Mouse (Mus musculus): ENCODE data around the gene Nhlh2.

Nhlh2 gene

DNA sequence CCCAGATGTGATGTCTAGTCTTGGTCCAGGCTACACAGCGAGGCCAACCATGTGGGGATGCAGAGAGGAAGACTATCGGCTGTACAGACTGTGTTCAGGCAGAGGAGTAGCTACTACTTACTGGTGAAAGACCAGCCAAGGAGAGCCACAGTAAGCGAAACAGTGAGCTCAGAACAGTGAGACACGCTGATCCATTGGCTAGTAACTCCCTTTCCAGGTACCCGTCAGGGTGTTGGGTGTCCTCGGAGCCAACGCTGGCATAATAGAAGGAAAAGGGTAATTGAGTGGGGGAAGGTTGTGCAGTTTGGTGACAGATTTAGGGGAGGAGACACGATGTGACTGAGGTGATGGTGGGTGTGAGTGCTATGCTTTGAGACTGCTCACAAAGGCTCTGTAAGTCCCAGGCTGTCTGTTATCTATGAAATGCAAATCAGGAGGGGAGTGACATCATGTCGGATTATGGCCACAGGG lies 15.1 kb downstream of the Nhlh2 start:
- 48% methylated on average over 9 of the region's 9 CpGs for WGBS

DNA sequence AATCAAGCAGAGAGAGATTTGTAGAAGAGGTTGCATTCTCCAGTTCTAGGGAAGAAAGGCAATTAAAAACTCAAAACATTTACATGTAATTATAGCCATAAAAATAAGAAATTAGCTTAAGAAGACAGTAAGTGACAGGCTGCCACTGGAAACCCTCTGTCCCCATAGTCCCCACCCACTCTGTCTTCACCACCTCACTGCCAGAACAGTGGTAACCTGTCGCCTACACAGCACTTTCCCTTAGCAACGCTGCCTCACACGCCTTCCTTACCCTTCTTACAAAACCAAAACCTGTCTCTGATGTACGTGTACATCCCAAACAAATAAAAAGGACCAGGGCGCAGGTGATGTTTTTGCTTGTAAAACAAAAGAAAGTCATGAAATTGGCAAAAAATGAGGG lies 15.8 kb downstream of the Nhlh2 start:
- 68% methylated on average over 5 of the region's 5 CpGs for WGBS

DNA sequence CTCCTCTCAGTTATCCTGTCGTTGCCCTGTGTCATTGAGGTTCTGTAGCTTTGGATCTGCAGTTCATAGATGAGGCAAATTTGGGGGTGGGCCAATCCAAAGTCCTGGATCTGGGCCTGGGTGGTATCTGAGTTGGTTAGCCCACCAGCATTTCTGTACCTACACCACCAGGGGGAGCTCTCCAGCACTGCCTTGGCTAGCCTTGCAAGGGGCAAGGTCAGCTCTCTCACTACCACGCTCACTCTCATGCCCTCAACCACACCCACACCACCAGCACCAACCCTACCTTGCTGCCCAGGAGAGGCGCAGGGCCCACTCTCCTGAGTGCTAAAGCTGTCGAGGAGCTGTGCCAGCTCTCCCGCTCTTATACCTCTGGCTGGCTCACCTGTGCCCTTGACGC lies 18.0 kb downstream of the Nhlh2 start:
- 68% methylated on average over 6 of the region's 6 CpGs for WGBS

DNA sequence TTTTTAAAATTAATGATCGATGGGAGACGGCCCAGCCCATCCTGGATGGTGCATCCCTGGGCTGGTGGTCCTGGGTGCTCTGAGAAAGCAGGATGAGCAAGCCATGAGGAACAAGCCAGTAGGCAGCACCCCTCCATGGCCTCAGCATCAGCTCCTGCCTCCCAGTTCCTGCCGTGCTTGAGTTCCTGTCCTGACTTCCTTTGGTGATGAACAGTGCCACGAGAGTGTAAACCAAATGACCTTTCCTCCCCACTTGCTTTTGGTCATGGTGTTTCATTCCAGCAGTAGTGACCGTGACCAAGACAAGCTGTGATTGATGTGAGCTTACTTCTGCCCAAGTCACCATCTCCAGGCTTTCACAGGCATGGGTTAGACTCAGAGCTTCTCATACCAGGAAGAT lies 27.9 kb downstream of the Nhlh2 start:
- 91% methylated on average over 5 of the region's 5 CpGs for WGBS

DNA sequence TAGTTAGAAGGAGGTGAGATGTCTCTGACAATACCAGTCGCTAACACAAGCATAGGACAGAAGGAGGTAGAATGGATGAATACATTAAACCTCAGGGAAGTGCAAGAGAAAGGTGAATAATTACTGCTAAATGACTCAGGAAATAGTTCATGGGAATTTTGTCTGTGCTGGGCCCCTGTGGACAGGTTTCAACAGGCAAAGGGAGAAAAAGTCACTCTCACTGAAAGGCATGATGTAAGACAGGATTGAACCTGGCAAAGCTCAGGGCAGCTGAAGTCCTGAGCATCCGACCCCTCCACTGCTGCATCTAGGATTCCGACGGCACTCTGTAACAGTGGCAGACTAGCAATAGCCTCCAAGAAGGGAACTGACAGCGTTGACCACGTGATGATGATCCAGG lies 28.7 kb downstream of the Nhlh2 start:
- 78% methylated on average over 6 of the region's 6 CpGs for WGBS

- 88% methylated on average over 4 of the region's 4 CpGs for WGBS
Measured at GRCm38 (mm10) chr3:102041632-102042031, 31.8 kb downstream of the Nhlh2 start.

DNA sequence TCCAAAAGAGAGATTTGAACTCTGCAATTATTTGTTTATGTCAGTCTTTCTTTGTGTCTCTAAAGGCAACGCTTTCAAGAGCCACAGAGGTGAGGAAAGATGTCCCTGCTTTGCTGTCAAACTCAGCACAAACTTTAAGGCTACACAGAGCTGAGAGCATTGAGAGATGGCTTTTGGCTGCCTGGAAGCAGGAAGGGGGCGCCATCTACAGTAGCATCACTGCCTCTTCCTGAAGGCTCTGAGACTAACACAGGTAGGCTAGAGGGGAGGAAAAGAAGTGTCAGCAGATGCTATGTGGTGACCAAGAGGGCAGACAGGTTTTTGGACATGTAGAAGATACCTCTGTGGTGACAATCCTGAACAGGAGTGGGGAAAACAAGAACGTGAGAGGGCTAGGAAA lies 35.2 kb downstream of the Nhlh2 start:
- WGBS: 50% methylated on average over 3 of the region's 3 CpGs

- WGBS: 93% methylated on average over 2 of the region's 2 CpGs
Measured at GRCm38 (mm10) chr3:102047532-102047931, 37.7 kb downstream of the Nhlh2 start.

DNA sequence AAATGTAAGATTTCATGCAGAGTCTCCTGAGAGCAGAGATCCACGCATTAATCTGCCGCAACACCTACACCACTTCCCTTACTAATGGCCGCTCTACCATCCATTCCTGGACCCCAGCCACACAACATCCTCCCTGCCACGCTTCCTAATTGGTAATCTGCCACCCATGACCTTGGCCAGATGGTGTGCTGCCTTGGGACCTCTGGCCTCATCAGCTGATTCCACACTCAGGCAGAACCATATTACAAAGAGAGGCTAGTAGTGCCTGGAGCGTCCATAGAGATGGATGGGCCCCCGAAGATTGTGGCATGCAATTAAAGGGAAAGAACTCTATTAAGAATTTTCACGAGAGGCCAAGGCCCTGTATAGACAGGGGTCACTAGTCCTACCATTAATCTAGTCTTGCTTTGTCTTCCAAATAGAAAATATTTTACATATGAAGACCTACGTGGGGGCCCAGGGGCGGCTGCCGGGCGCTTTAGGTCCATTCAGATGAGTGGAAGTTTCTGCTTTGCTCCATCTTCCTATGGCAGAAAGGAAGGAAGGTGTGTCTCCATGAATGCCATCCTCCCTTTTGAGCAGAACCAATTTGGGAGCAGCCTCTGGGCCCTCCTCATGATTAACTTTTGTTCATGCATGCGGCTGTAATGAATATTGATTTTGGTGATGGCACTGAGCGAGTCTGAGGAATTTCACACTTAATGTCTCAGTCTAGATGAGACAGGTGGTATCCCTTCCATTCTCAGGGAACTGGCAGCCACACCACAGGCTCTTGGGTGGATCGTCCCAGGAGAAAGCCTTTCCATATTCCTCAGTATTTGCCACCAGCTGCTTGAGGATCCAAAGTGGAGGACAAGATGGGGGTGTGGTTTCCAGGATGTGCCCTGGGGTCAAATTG lies 39.6 kb downstream of the Nhlh2 start:
- 90% methylated on average over 14 of the region's 14 CpGs for whole genome bisulfite sequencing

DNA sequence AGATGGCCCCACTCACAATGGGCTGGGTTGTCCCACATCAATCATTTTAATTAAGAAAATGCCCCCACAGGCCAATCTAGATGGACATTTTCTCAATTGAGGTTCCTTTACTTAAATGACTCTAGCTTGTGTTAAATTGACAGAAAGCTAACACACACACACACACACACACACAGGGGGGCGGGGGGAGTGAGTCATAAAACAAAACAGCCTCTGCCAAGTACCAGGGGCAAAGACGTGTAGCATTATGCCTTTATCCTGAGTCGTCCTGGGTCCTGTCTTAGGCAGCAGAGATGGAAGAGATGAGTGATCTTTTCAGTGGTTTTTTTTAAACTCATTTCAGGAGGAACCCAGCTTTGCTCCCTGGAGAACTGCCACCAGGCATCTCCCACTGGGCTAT lies 42.2 kb downstream of the Nhlh2 start:
- WGBS: 56% methylated on average over 3 of the region's 3 CpGs

DNA sequence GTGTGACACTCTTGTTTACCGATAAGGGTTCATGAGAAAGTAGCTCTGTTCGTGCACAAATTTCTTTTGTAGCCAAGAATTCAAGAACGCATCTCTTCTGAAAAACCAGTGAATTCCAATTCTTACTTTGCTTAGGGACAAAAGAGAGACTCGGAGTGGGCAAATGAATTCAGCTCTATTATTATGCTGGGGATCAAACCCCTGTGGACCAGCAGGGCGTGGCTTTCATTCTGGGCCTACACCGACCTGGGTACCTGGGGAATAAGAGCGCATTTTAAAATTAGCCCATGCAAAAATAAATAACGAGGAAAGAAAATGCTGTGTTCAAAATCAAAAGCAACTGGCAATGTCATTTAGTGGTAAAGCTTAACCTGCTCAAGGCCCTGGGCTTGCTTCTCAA lies 43.4 kb downstream of the Nhlh2 start:
- WGBS: 62% methylated on average over 8 of the region's 8 CpGs

DNA sequence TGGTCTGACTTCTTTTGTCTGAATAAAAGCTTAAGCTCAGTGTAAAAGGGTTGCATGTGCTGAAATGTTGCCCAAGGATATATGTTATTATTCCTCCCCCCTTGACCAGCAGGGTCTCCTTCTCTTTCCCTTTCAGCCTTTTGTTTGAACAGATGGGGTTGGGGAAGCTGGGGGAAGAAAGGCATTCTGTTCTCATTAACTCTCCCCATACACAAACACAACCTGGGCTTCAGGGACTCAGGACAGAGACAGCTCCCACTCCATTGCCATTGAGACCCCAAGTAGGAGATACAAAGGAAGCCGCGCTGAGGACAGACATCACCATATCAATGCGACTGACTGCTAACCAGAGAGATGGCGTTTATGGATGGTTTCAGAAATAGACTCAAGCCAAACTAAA lies 46.0 kb downstream of the Nhlh2 start:
- WGBS: 68% methylated on average over 4 of the region's 4 CpGs

DNA sequence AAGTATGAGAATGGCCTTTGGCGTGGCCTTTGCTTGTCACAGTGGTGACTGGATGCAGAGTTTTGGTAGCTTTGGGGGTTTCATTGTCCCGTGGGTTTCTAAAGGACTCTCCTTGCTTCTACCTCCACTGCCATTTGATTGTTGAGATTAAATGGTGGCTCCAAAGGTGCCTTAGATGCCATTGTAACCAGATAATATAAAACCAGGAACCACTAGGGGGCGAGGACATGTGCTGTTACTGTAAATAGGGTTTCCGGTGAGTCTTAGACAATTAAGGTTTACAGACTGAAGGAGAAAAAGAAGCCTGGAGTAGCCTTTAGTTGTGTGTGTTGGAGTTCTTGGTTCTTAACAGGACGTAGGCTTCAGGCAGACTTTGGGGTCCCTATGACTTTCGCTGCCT lies 50.2 kb downstream of the Nhlh2 start:
- WGBS: 83% methylated on average over 6 of the region's 6 CpGs

DNA sequence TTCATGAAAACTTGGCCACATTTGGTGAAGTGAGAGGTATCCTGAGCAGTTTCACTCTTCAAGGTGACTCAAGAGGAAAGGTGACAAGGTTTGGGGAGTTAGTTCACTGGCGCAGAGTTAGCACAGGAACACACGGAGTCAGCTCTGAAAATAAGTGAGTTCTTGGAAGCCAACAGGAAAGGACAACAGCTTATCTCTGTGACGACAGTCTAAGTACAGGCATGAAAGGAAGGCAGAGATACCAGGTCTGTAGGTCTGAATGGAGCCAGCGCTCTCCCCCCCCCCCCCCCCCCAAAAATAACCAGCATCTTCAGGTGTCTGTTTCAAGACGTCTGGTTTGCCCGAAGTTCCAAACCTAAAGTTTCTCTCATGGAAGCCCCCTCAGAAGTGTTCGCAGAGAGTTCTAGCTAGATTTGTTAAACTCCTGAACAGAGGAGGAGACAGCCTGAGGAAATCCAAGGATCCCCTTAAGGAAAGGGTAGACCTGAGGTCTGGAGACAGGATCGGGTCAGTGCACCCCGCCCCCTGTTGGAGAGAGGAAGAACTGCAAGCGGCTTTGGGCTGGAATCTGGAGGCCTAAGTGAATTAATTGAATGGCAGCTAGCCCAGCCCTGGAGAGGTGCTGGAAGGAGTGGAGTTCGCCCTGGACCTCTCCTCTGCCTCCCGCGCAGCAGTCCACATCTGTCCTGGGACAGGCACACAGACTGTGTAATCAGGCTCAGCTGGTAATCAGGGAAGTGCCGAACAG lies 52.2 kb downstream of the Nhlh2 start:
- WGBS: 48% methylated on average over 14 of the region's 14 CpGs

GRCm38 (mm10) chr3:102062671-102063010 lies 52.8 kb downstream of the Nhlh2 start:
- 45% methylated on average over 8 of the region's 8 CpGs for WGBS

GRCm38 (mm10) chr3:102063273-102064120 lies 53.6 kb downstream of the Nhlh2 start:
- WGBS: 83% methylated on average over 10 of the region's 10 CpGs

GRCm38 (mm10) chr3:102064566-102064965 lies 54.7 kb downstream of the Nhlh2 start:
- 94% methylated on average over 6 of the region's 6 CpGs for WGBS

All from cerebral cortex, adult 2 months (tissue).